Mouse (Mus musculus) urinary bladder, postnatal 4 days (tissue): ENCODE data around the gene 1110008P14Rik.
"Not testable (repeated sequence)": the region's sequence is repeated elsewhere in the genome, so short reads cannot be mapped to it uniquely, and the experiment has no call there.

Experiments
- DNase-seq, 2 experiments: peaks; one replicate each; pipeline ENCODE4 v3.0.0; 2021 to 2022; ENCODE audit warnings: low spot score in 2 of 2

Gene 1110008P14Rik

DNA sequence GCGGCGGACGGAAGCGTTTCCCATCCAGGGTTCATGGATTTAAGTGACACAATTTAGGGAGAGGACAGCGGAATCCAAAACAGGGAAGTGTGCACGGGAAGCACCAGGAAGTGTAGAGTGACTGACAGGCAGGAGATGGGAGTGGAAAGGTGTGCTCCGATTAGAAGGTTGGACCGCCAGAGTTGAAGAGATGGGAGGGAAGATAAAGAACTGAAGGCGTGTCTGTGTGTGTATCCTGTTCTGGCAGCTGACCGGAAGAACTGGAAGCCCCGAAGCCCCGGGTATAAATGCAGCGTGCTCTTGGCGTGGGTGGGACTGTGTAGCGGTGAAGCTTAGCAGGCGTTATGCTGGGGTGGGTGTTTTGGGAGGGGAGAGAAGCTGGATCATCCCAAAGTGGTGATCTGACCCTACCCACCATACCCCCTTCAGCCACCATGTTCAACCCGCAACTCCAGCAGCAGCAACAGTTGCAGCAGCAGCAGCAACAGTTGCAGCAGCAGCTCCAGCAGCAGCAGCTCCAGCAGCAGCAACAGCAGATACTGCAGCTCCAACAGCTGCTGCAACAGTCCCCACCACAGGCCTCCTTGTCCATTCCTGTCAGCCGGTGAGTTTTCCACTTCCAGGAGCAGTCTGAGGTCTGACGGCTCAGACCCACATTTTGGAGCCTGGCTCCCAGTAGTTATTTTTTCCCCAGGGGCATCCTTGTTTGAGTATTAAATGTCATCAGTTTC is 18.2 kb downstream of the 1110008P14Rik start:
- DNase-seq: no peak

- peak; percentile 87 to 89 for DNase-seq
Measured at GRCm38 (mm10) chr2:32362817-32363340, 18.9 kb downstream of the 1110008P14Rik start.

GRCm38 (mm10) chr2:32362274-32362673 is 19.5 kb downstream of the 1110008P14Rik start:
- DNase-seq: not testable (repeated sequence)

DNA sequence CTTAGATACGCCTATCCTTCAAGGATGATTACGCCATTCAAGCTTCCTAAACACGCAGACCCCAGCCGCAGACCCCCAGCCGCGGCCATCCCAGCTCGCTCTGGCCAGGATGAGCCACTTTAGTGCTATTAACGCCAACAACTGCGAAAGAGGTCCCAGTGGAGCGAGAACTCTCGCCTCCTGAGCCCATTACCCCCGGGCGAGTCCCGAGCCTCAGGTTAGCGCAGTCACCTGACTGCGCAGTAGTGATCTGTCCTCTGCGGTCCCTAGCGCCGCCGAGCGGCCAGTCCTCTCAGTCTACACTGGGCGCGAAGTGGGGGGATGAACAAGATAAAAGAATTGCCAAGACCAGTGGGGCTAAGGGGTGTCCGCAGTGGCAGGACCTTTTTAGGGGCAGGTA is 20.3 kb downstream of the 1110008P14Rik start:
- peak; percentile 53 to 75 for DNase-seq

- peak in 1 of 2 experiments; percentile 54 for DNase-seq
Measured at GRCm38 (mm10) chr2:32360741-32361140, 21.0 kb downstream of the 1110008P14Rik start.

DNA sequence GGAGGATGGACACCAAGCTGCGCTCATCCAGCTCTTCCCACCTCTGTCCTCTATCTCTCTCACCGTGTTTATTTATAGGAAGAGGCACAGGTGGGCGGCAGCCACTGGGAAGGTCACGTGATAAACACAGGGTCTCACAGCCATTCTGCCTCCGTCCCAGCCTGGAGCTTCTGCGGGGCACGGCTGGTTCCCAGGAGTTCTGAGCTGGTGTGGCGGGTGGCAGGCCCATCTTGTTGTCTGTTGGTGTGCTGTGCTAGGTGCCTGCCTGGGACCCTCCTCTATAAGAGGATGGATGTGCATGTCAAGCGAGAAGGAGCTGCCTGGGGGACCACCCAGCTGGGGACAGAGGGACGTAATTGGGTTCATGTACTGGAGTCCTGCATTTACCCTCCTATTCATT is 23.4 kb downstream of the 1110008P14Rik start:
- no peak for DNase-seq

DNA sequence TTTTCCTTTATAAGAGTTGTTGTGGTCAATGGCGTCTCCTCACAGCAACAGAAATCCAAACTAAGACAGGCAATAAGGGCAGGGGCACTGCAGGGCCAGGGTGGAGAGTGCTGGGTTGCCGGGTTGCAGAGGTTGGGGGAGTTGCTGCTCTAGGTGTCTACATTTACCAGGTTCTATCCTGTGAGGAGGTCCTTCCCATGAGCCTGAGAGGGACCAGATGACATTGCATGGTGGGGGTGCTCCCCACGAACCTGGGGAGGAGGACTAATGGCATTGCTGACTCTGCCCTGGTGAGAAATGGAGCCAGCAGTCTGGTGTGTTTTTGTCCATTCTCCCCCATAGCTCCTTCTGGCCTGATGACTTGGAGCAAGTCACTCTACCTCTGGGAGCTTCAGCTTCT is 24.0 kb downstream of the 1110008P14Rik start:
- DNase-seq: no peak

GRCm38 (mm10) chr2:32356216-32356615 is 25.5 kb downstream of the 1110008P14Rik start:
- no peak for DNase-seq

- no peak for DNase-seq
Measured at GRCm38 (mm10) chr2:32354336-32354895, 27.3 kb downstream of the 1110008P14Rik start.

GRCm38 (mm10) chr2:32353836-32354235 is 27.9 kb downstream of the 1110008P14Rik start:
- DNase-seq: no peak

GRCm38 (mm10) chr2:32353007-32353542 is 28.7 kb downstream of the 1110008P14Rik start, which contains the start of gene Dnm1:
TSS of gene Dnm1 (minus strand) at chr2:32353338.
- peak; percentile 88 to 94 for DNase-seq

GRCm38 (mm10) chr2:32352151-32353006 is 29.4 kb downstream of the 1110008P14Rik start, which contains the start of gene Ciz1:
TSS of gene Ciz1 (plus strand) at chr2:32352327.
- no peak for DNase-seq

GRCm38 (mm10) chr2:32351471-32351961 is 30.2 kb downstream of the 1110008P14Rik start:
- no peak for DNase-seq

DNA sequence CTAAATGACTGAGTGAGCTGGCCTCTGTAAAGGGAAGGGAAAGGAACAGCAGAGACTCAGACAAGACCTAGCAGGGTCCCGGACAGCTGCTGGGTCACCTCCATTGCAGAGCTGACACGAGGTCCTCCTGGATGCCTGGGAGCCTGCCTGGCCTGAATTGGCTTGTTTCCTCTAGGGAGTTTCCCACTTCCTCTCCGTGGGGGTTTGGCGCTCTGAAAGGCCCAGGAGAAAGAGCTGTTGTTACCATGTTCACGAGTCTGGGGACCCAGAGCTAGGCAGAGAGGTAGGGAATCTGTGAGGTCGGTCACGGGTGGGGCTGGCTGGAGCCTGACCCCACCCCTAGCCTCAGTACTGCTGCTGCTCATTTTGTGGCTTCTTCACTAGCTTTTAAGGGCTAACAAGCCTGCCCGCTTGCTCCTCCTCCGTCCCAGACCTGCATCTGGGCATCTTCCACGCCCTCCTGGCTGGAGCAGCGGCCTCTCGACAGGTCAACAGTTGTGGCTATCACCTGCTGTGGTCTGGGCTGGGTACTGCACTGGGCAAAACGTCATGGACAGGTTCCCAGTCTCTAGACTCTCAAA is 31.2 kb downstream of the 1110008P14Rik start:
- no peak for DNase-seq

DNA sequence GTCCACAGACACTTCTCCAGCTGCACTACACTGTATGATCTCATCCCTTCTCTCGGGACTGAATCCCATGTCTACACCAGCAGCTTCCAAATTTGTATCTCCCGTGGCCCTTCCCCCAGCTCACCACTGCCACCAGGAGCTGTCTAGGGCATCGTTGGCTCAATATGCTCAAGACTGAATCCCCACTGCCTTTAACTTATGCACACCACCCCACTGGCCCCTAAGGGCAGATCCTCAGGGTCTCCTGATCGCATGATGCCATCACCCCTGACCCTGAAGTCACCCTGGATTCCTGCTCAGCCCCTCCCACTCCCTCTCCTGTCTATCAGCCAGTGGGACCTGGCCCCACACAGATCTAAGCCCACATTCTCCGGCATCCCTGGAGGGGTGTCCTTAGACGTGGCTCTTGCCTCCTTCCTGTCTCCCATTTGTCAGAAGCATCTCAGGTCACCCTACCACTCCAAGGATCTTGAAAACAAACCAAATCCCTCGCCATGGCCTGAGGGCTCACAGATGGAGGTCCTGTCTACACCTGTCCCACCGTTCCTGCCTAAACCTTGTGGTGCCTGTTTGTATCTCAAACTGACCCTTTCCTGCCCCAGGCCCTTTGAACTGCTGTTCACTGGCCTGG is 32.0 kb downstream of the 1110008P14Rik start:
- DNase-seq: no peak

DNA sequence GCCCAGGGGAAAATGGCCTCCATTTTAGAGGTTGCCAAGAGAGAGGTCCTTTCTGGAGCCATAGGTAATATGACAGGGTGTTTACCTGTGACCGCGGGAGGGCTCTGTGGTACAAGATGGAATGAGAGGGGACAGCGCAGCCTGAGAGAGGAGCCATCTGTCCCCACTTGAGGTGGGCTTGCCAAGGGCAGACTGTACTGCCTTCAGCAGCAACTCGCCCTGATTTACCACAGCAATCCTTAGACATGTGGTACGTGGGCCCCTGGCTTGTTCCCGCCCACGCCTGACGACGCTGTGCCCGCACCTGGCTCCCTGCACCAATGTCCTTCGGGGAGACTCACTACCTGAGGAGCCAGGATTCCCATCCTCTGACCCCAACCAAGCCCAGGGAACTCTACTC is 33.4 kb downstream of the 1110008P14Rik start:
- DNase-seq: no peak

- no peak for DNase-seq
Measured at GRCm38 (mm10) chr2:32347019-32347418, 34.7 kb downstream of the 1110008P14Rik start.

DNA sequence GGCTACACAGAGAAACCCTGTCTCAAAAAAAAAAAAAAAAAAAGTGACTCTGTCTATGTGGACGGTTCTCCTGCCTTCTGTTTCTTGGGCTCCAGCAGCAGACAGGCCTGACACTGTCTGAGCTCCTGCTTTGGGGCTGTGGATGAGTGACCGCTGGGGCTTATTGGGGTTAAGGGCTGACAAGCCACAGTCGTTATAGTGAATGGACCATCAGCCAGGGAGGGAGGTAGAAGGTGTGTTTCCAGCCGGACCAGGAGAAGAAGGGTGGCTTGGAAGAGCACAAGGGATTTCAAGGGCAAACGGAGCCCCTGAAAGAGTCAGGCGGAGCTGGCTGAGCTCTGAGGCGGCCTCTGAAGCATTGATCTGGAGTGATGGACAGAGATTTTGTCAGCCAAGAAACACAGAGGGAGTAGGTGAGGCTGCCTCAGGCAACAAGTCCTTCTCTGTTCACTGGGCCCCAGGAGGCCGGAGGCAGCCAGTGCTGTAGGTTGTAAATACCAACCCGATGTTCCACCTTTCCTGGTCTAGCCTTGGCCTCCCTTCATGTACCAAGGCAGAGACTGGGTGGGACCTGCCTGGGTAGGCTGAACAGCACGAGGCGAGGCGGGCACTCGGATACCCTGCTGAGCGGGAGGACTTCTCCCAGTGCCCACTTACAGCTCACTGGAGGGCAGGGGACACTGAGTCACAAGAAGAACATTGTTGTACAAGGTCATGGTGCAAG is 37.0 kb downstream of the 1110008P14Rik start:
- no peak for DNase-seq

DNA sequence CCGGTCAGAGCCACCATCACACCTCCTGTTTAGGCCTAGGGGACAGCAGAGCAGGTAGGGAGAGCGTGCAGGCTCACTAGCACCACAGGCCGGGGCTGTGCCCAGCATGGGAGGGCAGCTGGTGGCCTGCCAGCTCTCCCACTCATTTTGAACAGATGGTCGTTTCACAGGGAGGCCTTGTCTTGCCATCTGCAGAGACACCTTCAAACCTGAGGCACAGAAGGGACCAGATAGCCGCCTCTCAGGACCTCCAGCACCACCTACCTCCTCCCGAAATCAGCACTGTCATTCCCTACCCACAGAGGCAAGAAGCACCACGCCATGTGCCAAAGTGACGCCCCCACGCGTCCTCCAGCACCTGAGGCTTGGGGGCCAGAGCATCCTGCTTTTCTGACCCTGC is 37.7 kb downstream of the 1110008P14Rik start:
- no peak for DNase-seq

- no peak for DNase-seq
Measured at GRCm38 (mm10) chr2:32343351-32343671, 38.4 kb downstream of the 1110008P14Rik start.
